Mouse (Mus musculus): ENCODE results near the gene Armh1.
"Not testable (repeated sequence)": the region's sequence is repeated elsewhere in the genome, so short reads cannot be mapped to it uniquely, and the experiment has no call there.

The Armh1 gene

GRCm38 (mm10) chr4:117224122-117224521 is 27.8 kb downstream of the Armh1 start:
- in situ Hi-C loops (cut with MboI; ENCODE audit: low sequenced_read_pairs): no loop called here

- in situ Hi-C loops (cut with MboI; ENCODE audit: low sequenced_read_pairs): no loop called here
Measured at GRCm38 (mm10) chr4:117223001-117223400, 28.9 kb downstream of the Armh1 start.

- in situ Hi-C loops (cut with MboI; ENCODE audit: low sequenced_read_pairs): no loop called here
Measured at GRCm38 (mm10) chr4:117221836-117222235, 30.1 kb downstream of the Armh1 start.

DNA sequence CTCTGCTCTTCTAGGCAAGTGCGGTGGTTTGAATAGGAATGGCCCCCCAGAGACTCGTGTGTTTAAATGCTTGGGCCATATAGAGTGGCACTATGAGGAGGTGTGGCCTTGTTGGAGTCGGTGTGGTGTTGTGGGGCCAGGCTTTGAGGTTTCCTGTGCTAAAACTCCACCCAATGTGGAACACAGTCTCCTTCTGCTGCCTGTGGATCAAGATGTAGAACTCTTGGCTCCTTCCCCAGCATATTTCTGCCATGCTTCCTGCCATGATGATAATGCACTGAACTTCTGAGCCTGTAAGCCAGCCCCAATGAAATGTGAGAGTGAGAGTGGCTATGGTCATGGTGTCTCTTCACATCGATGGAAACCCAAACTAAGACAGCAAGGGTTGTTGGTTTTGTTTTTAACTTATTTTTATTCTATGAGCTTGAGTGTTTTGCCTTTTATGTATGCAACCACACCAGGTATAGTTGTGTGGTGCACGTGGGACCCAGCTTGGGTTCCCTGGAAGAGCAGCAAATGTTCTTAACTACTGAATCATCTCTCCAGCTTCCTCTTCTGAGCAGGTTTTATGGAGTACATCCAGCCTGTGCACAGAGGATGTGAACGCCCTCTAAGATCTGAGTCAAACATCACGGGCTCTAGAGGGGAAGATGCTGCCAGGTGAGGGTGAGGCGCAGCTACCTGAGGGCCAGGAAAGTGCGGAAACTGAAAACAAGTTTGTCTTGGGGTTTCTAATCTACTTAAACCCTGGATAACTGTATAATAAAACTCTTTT is 31.0 kb downstream of the Armh1 start:
- in situ Hi-C loops (cut with MboI; ENCODE audit: low sequenced_read_pairs): no loop called here

DNA sequence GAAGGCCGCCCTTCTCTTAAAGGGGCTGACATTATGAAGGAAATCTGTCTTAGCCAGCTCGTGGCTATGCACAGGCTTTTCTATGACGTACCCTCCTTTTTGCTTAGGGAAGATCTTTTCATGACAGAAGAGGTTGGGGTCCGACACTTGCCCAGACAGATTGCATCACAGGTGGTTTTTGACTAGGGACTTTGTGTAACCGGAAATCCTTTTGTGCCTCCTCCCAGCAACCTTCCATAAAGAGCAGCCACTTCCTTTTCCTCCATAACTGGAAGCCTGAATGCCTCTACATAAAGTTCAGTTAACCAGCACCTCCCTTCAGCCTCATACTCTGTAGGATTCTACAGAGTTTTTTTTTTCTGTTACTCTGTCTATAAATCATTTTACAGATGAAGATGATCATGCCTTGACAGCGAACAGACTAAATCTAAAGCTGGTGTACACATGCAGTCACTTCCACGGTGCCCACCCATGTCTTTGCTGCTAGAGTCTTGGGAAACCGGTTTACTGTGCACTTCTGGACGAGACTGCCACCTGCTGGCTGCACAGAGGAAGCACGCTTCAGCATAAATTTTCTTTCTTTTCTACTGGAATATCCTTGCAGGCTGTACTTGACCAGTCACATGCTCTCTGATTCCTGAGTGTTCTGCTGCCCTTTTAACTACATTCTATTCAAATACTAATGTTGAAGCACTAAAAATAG is 33.3 kb downstream of the Armh1 start:
- in situ Hi-C loops (cut with MboI; ENCODE audit: low sequenced_read_pairs): no loop called here

DNA sequence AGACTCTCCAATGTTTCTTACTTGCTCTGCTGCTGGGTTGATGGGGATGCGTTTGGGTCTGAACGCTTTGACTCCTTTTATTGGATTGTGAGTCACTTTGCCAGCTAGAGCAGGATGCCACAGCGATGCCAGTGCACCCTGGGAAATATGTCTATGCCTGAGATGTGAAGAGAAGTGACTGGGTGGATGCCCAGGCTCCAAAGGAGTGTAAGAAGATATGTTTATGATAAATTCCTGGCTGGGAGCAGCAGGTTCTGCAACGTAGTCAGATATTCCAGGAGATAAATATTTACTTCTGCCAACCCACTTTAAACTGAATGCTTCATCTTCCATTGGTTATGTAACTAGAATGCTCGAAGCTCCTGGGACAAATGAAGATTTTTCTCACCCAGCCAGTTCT is 34.9 kb downstream of the Armh1 start:
- in situ Hi-C loops (cut with MboI; ENCODE audit: low sequenced_read_pairs): no loop called here

GRCm38 (mm10) chr4:117214250-117214649 is 37.7 kb downstream of the Armh1 start:
- in situ Hi-C loops (cut with MboI; ENCODE audit: low sequenced_read_pairs): no loop called here

DNA sequence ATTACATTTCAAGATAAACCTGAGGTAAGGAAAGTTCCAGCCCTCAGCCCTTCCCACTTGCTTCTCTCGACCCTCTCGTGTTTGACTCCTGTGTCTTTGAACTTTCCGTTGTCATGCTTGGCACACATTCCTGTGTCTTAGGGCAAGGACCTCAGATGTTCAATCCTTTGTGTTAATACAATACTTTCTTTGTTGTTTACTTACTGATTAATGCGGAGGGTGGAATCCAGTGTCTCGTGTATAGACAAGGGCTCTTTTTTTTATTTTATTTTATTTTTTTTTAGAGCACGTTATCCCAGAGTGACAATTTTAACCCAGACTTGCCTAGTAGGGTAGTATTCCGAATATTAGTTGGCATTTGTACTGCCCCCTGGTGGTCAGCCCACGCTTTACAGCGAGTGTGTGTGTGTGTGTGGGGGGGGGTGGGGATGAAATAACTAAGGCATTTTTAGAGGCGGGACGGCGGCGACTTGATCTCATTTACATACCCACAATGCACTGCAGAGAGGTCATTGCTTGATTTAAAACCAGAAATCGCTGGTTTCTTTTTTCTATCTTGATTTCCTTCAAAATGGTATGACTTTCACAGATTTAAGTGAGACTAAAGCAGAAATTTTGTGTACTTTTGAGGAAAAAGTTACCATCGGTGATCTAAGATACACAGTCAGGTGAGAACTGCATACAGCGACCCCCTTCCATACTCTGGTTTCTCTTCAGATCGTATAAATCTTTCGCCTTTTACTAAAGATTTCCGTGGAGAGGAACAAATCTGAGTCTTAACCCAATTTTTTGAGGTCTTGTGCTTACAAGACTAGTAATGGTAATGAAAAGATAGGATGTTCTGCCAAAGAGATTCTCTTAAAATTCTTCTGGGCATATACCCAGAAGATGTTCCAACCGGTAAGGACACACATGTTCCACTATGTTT is 41.5 kb downstream of the Armh1 start:
- in situ Hi-C loops (cut with MboI; ENCODE audit: low sequenced_read_pairs): no loop called here

DNA sequence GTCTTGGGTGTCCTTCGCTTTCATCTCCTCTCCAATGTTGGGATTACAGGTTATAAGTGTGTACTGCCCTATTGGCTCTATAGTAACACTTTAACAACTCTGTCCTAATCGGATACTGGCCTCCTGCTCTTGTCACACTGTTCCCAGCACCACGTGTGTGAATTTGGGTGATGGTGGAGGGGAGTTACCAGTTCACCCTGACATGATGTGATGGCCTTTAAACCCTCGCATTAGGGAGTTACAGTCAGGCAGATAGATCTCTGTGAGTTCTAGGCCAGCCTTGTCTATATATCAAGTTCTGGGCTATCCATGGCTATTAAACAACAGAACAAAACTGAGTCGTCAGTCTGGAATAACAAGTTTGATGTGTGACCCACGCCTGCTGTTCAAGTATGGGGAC is 42.3 kb downstream of the Armh1 start:
- in situ Hi-C loops (cut with MboI; ENCODE audit: low sequenced_read_pairs): no loop called here

- in situ Hi-C loops (cut with MboI; ENCODE audit: low sequenced_read_pairs): no loop called here
Measured at GRCm38 (mm10) chr4:117202992-117203354, 49.0 kb downstream of the Armh1 start.

- in situ Hi-C loops (cut with MboI; ENCODE audit: low sequenced_read_pairs): no loop called here
Measured at GRCm38 (mm10) chr4:117202046-117202991, 49.6 kb downstream of the Armh1 start.

DNA sequence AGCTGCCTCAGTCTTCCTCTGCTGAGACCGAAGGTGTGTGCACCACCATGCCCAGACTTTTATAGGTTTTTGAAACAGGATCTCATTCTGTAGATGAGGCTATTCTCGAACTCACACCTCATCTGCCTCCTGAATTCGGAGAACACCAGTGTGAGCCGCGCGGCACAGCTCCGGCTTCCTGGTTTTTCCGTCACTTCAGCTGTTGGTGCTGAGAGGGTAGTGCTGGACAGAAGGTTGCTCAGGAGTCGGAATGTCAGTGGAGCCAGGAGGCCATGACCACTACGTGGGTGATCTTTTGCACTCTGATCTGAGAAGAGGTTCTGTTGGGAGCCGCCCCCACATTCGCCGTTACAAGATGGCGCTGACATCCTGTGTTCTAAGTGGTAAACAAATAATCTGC is 60.1 kb downstream of the Armh1 start:
- in situ Hi-C loops (cut with MboI; ENCODE audit: low sequenced_read_pairs): no loop called here

- in situ Hi-C loops (cut with MboI; ENCODE audit: low sequenced_read_pairs): no loop called here
Measured at GRCm38 (mm10) chr4:117190660-117191059, 61.3 kb downstream of the Armh1 start.

DNA sequence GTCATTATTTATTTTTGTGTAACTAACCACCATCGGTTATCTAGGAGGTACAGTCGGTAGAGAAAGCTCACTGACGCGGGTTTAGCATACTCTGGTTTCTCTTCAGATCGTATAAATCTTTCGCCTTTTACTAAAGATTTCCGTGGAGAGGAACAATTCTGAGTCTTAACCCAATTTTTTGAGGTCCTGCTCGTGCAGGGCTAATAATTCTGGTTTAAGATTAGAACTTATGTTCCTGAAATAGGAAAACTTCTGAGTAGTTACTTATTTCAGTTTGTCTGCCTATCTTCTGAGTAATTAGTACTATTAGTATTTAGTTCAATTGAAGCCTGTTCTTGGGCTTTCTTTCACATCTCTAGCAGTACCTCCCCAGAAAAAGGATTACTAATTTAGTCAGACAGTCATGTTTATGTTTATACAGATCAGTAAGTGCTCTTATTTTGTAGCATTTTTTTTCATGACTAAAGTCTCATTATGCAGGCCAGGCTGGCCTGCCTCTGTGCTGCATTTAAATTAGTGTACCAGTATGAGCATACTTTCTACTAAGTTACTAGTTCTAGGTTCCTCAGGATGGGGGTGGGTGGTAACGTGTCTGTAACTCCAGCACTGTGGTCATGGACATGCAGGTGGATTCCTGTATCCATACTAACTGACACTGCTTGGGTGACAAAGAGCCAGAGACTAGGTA is 61.9 kb downstream of the Armh1 start:
- in situ Hi-C loops (cut with MboI; ENCODE audit: low sequenced_read_pairs): no loop called here

DNA sequence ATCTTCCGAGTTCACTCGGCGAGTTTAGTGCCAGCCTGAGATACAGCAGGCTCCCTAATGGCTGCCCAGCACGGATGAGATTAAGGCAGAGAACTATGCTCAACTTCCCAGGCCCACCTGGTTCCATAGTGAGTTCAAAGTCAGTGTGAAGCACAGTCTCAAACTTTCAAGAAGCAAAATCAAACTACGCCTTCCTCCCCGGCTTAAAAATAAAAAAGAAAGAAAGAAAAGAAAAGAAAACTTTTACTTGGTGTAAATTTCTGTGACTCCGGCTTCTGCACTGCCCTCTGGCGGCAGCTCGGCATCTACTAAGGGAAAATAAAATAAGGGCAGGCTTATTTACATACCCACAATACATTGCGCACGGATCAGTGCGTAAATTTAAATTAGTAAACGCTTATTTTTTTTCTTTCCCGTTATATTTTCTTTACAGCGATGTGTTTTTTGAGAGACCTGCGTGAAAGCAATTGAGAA is 62.5 kb downstream of the Armh1 start:
- in situ Hi-C loops (cut with MboI; ENCODE audit: low sequenced_read_pairs): no loop called here

DNA sequence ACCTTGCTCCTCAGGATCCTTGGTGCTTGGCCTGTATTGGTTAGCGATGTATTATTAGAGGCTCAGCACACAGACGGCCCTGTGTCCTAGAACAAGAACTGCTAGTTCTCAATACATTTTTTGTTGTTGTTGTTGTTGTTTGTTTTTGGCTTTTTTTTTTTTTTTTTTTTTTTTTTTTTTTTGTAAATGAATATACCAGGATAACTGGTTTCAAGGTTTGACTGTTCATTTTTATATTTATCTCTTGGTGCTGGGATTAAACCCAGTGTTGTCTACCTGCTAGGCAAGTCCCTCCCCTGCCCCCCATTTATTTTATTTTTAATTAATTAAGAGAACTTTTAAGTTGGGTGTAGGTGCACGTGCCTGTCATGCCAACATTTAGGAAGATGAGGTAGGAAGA is 63.0 kb downstream of the Armh1 start:
- in situ Hi-C loops (cut with MboI; ENCODE audit: low sequenced_read_pairs): no loop called here

GRCm38 (mm10) chr4:117182759-117183096 is 69.2 kb downstream of the Armh1 start:
- in situ Hi-C loops (cut with MboI; ENCODE audit: low sequenced_read_pairs): not testable (repeated sequence)

GRCm38 (mm10) chr4:117181863-117182758 is 69.8 kb downstream of the Armh1 start, which contains the start of gene Kif2c:
Gene Kif2c (minus strand): TSS chr4:117182639.
- in situ Hi-C loops (cut with MboI; ENCODE audit: low sequenced_read_pairs): no loop called here

GRCm38 (mm10) chr4:117169936-117170335 is 82.0 kb downstream of the Armh1 start:
- in situ Hi-C loops (cut with MboI; ENCODE audit: low sequenced_read_pairs): no loop called here

All from CH12F3 (cell line).